Comparison of ENCODE assay signal across 26 mouse cellular contexts in genomic region chr3:34120791-34121190, GRCm38 (mm10). TPM values are rescaled to one million over a fixed set of nuclear protein-coding genes. Genes with fewer than 3 reads are reported as not detected.
DNase-seq lines count a peak whose midpoint lies in the region; ATAC-seq and TF ChIP-seq lines count a peak whose summit lies in the region.
"Had no signal": no experiment of that assay in that cellular context is flagged by ENCODE, and none has a peak within 500 bp of the region (broad histone marks: within the 10 kb centered on the region; RNA-seq: fewer than 3 reads in every experiment).

No protein-coding gene starts in this region.

- ATAC-seq in liver, embryonic 11.5 days (replicated peaks; ENCODE audit: low FRiP score) = no peak
- ATAC-seq: forebrain, embryonic 14.5 days; forebrain, postnatal 0 days; Patski had no signal

- H3K4me2 ChIP-seq in liver, embryonic 11.5 days = no peak overlapping the region
- H3K4me2 ChIP-seq: embryonic facial prominence, embryonic 12.5 days; embryonic facial prominence, embryonic 15.5 days; heart, embryonic 13.5 days; hindbrain, embryonic 12.5 days; hindbrain, embryonic 15.5 days had no signal

- no peaks in the 10 kb centered on the region for H3K79me2 ChIP-seq in liver, adult 2 months (ENCODE audit: control insufficient read depth, insufficient read depth, low read length)

- TF ChIP-seq POLR2A in kidney, adult 2 months (IDR thresholded peaks at IDR 0.05; ENCODE audit: low read depth, low read length) = no peak
- TF ChIP-seq POLR2A in liver, adult 2 months (IDR thresholded peaks at IDR 0.05; ENCODE audit: extremely low read depth, insufficient read depth, low read length) = no peak
- no peak for TF ChIP-seq POLR2A in small intestine, adult 2 months (IDR thresholded peaks at IDR 0.05; ENCODE audit: low read depth, low read length)

- H3K9ac ChIP-seq in liver, adult 2 months (ENCODE audit: low read depth, low read length) = no peak overlapping the region
- no peak overlapping the region for H3K9ac ChIP-seq in liver, embryonic 11.5 days (ENCODE audit: low read depth, low read length)
- H3K9ac ChIP-seq: embryonic facial prominence, embryonic 12.5 days; embryonic facial prominence, embryonic 15.5 days; forebrain, postnatal 0 days; heart, embryonic 13.5 days; hindbrain, embryonic 12.5 days; hindbrain, embryonic 15.5 days had no signal

- H3K36me3 ChIP-seq in kidney, adult 2 months (ENCODE audit: control insufficient read depth, insufficient read depth, low read length) = no peaks in the 10 kb centered on the region
- H3K36me3 ChIP-seq in liver, adult 2 months (ENCODE audit: control insufficient read depth, insufficient read depth, low read length) = no peaks in the 10 kb centered on the region
- H3K36me3 ChIP-seq in liver, embryonic 11.5 days (ENCODE audit: control insufficient read depth, insufficient read depth, low read length) = no peaks in the 10 kb centered on the region
- H3K36me3 ChIP-seq in small intestine, adult 2 months (ENCODE audit: control insufficient read depth, insufficient read depth, low read length) = no peaks in the 10 kb centered on the region
- H3K36me3 ChIP-seq: embryonic facial prominence, embryonic 12.5 days; embryonic facial prominence, embryonic 15.5 days; G1E; heart, embryonic 10.5 days; heart, embryonic 13.5 days; hindbrain, embryonic 12.5 days; hindbrain, embryonic 15.5 days had no signal

- no peak overlapping the region for H3K4me3 ChIP-seq in kidney, adult 2 months (ENCODE audit: insufficient read depth, low read depth, low read length)
- H3K4me3 ChIP-seq in liver, adult 2 months (ENCODE audit: insufficient read depth, low read depth, low read length) = no peak overlapping the region
- no peak overlapping the region for H3K4me3 ChIP-seq in liver, embryonic 11.5 days (ENCODE audit: low read depth, low read length)
- no peak overlapping the region for H3K4me3 ChIP-seq in small intestine, adult 2 months (ENCODE audit: low read depth, low read length)
- H3K4me3 ChIP-seq: embryonic facial prominence, embryonic 12.5 days; embryonic facial prominence, embryonic 15.5 days; gastrocnemius, adult 2 months; heart, adult 2 months; heart, embryonic 10.5 days; heart, embryonic 13.5 days; hindbrain, embryonic 12.5 days; hindbrain, embryonic 15.5 days had no signal

- WGBS in kidney, adult 2 months = 66% methylated on average over 3 of the region's 3 CpGs
- 52% methylated on average over 3 of the region's 3 CpGs for WGBS in liver, adult 2 months
- WGBS in liver, embryonic 11.5 days = 88% methylated on average over 3 of the region's 3 CpGs
- WGBS in small intestine, adult 2 months = 48% methylated on average over 3 of the region's 3 CpGs

- peak overlapping the region; percentile 95 for H3K27ac ChIP-seq in kidney, adult 2 months (ENCODE audit: insufficient read depth, low read depth, low read length)
- no peak overlapping the region for H3K27ac ChIP-seq in liver, adult 2 months (replicated peaks; ENCODE audit: insufficient read depth, low read depth, low read length)
- no peak overlapping the region for H3K27ac ChIP-seq in liver, embryonic 11.5 days (ENCODE audit: low read depth, low read length)
- H3K27ac ChIP-seq in small intestine, adult 2 months (ENCODE audit: insufficient read depth, low read depth, low read length) = peak overlapping the region; percentile 61
- H3K27ac ChIP-seq: embryonic facial prominence, embryonic 12.5 days; embryonic facial prominence, embryonic 15.5 days; gastrocnemius, adult 2 months; heart, adult 2 months; heart, embryonic 10.5 days; heart, embryonic 13.5 days; hindbrain, embryonic 12.5 days; hindbrain, embryonic 15.5 days had no signal

- peak; percentile 49 for DNase-seq in kidney, adult 2 months
- DNase-seq in kidney, postnatal 25 days = no peak
- DNase-seq in liver, adult 2 months (ENCODE audit: extremely low read depth, low read depth, low spot score) = peak; percentile 54
- DNase-seq in liver, embryonic 11.5 days (ENCODE audit: low spot score) = no peak
- no peak for DNase-seq in gastrocnemius, postnatal 25 days
- DNase-seq: adrenal gland, postnatal 10 days; adrenal gland, postnatal 36 days; B cell, adult 2 months; cerebellum, adult 18-20 months; cerebellum, adult 9-10 months; cerebellum, postnatal 14 days; forebrain, postnatal 0 days; gastrocnemius, adult 2 months; gastrocnemius, postnatal 14 days; heart, adult 2 months had no signal

- H3K9me3 ChIP-seq in liver, embryonic 11.5 days (ENCODE audit: control insufficient read depth, low read length) = no peaks in the 10 kb centered on the region
- H3K9me3 ChIP-seq: embryonic facial prominence, embryonic 12.5 days; embryonic facial prominence, embryonic 15.5 days; G1E; heart, embryonic 10.5 days; heart, embryonic 13.5 days; hindbrain, embryonic 12.5 days; hindbrain, embryonic 15.5 days had no signal

- H3K27me3 ChIP-seq in kidney, adult 2 months (replicated peaks; ENCODE audit: control insufficient read depth, insufficient read depth, low read length) = no peaks in the 10 kb centered on the region
- H3K27me3 ChIP-seq in liver, adult 2 months (ENCODE audit: control insufficient read depth, insufficient read depth, low read length) = no peaks in the 10 kb centered on the region
- H3K27me3 ChIP-seq in liver, embryonic 11.5 days (replicated peaks; ENCODE audit: control insufficient read depth, insufficient read depth, low read length) = no peaks in the 10 kb centered on the region
- no peaks in the 10 kb centered on the region for H3K27me3 ChIP-seq in small intestine, adult 2 months (ENCODE audit: control insufficient read depth, insufficient read depth, low read length)
- H3K27me3 ChIP-seq: CH12.LX; embryonic facial prominence, embryonic 12.5 days; embryonic facial prominence, embryonic 15.5 days; heart, embryonic 13.5 days; hindbrain, embryonic 12.5 days; hindbrain, embryonic 15.5 days had no signal

- H3K4me1 ChIP-seq in kidney, adult 2 months (ENCODE audit: control insufficient read depth, insufficient read depth, low read length) = peaks cover 11% of the 10 kb centered on the region; the same call in 1 of the 2 replicates
- peaks cover 3% of the 10 kb centered on the region; the same call in 1 of the 2 replicates for H3K4me1 ChIP-seq in liver, adult 2 months (ENCODE audit: control insufficient read depth, insufficient read depth, low read length)
- H3K4me1 ChIP-seq in liver, embryonic 11.5 days (replicated peaks; ENCODE audit: control insufficient read depth, insufficient read depth, low read length) = no peaks in the 10 kb centered on the region
- peaks cover 1% of the 10 kb centered on the region; the same call in 1 of the 2 replicates for H3K4me1 ChIP-seq in small intestine, adult 2 months (ENCODE audit: control insufficient read depth, insufficient read depth, insufficient read length, low read length)
- H3K4me1 ChIP-seq: embryonic facial prominence, embryonic 12.5 days; embryonic facial prominence, embryonic 15.5 days; heart, embryonic 10.5 days had no signal

- no peak for TF ChIP-seq CTCF in kidney, adult 2 months (conservative IDR thresholded peaks at IDR 0.05; ENCODE audit: insufficient read depth, insufficient read length, low read depth, low read length)
- TF ChIP-seq CTCF in liver, adult 2 months (IDR thresholded peaks at IDR 0.05; ENCODE audit: low read depth, low read length) = no peak
- no peak for TF ChIP-seq CTCF in small intestine, adult 2 months (IDR thresholded peaks at IDR 0.05; ENCODE audit: extremely low read depth, insufficient read length, insufficient replicate concordance, low read depth, low read length)

RNA-seq across cellular contexts. Expression of gene Dnajc19, which starts 39.7 kb away (rescaled TPM):
- 135 and 216 TPM in 2 replicates for polyA plus RNA-seq in kidney, adult 2 months (2012; rRNA removed)
- 140 and 160 TPM in 2 replicates for total RNA-seq in liver, adult 2 months (2014; rRNA removed)
- polyA plus RNA-seq in liver, adult 2 months (2012; rRNA removed) = 129 and 148 TPM in 2 replicates
- 226 and 227 TPM in 2 replicates for polyA plus RNA-seq in liver, embryonic 11.5 days (2014; fragmentation: Nextera tagmentation; extraction: Ambion mirVana)
- polyA plus RNA-seq in small intestine, adult 2 months (2012; rRNA removed) = 48.6 and 89.4 TPM in 2 replicates
- total RNA-seq in gastrocnemius, postnatal 25 days (2021) = 100 to 1,000 TPM; 105 to 112 TPM

Comparison
In these comparisons a context has a peak if more than half of its experiments do, and no peak if none do; other contexts are left out.
1. DNase-seq: peak in kidney, adult 2 months (single experiment) and liver, adult 2 months (single experiment); none in kidney, postnatal 25 days (0 of 2), liver, embryonic 11.5 days (single experiment) and gastrocnemius, postnatal 25 days (single experiment).
2. H3K27ac ChIP-seq: peak in kidney, adult 2 months (single experiment) and small intestine, adult 2 months (single experiment); none in liver, adult 2 months (single experiment) and liver, embryonic 11.5 days (single experiment).